Mouse (Mus musculus): ENCODE results near the gene Kcnk16.

Kcnk16 gene

GRCm38 (mm10) chr14:20230063-20230491 lies 38.9 kb downstream of the Kcnk16 start:
- no peak for DNase-seq (ENCODE audit: low read depth, low spot score)

- no peak for DNase-seq (ENCODE audit: low read depth, low spot score)
Measured at GRCm38 (mm10) chr14:20229437-20229836, 39.6 kb downstream of the Kcnk16 start.

- DNase-seq (ENCODE audit: low read depth, low spot score) = no peak
Measured at GRCm38 (mm10) chr14:20228336-20228735, 40.7 kb downstream of the Kcnk16 start.

- no peak for DNase-seq (ENCODE audit: low read depth, low spot score)
Measured at GRCm38 (mm10) chr14:20226982-20227381, 42.0 kb downstream of the Kcnk16 start.

- no peak for DNase-seq (ENCODE audit: low read depth, low spot score)
Measured at GRCm38 (mm10) chr14:20226488-20226887, 42.5 kb downstream of the Kcnk16 start.

- no peak for DNase-seq (ENCODE audit: low read depth, low spot score)
Measured at GRCm38 (mm10) chr14:20225525-20225924, 43.5 kb downstream of the Kcnk16 start.

GRCm38 (mm10) chr14:20224576-20225218 lies 44.3 kb downstream of the Kcnk16 start:
- no peak for DNase-seq (ENCODE audit: low read depth, low spot score)

GRCm38 (mm10) chr14:20224163-20224562 lies 44.8 kb downstream of the Kcnk16 start:
- no peak for DNase-seq (ENCODE audit: low read depth, low spot score)

GRCm38 (mm10) chr14:20223253-20223652 lies 45.7 kb downstream of the Kcnk16 start:
- no peak for DNase-seq (ENCODE audit: low read depth, low spot score)

- no peak for DNase-seq (ENCODE audit: low read depth, low spot score)
Measured at GRCm38 (mm10) chr14:20221083-20221482, 47.9 kb downstream of the Kcnk16 start.

- DNase-seq (ENCODE audit: low read depth, low spot score) = no peak
Measured at GRCm38 (mm10) chr14:20219849-20220248, 49.1 kb downstream of the Kcnk16 start.

- no peak for DNase-seq (ENCODE audit: low read depth, low spot score)
Measured at GRCm38 (mm10) chr14:20217299-20217864, 51.6 kb downstream of the Kcnk16 start.

- DNase-seq (ENCODE audit: low read depth, low spot score) = no peak
Measured at GRCm38 (mm10) chr14:20216561-20217298, 52.3 kb downstream of the Kcnk16 start.

GRCm38 (mm10) chr14:20215826-20216225 lies 53.2 kb downstream of the Kcnk16 start:
- DNase-seq (ENCODE audit: low read depth, low spot score) = no peak

- DNase-seq (ENCODE audit: low read depth, low spot score) = no peak
Measured at GRCm38 (mm10) chr14:20214125-20214524, 54.9 kb downstream of the Kcnk16 start.

GRCm38 (mm10) chr14:20211754-20212601 lies 57.0 kb downstream of the Kcnk16 start:
- no peak for DNase-seq (ENCODE audit: low read depth, low spot score)
